Mouse (Mus musculus) mouse embryonic stem cell (cell line): ENCODE results near the gene Adh1.

Experiments used
- in situ Hi-C, 2 experiments: fragments of 300-500 bp; cut with MboI; formaldehyde crosslinking; loops; 1 replicate in 1 of 2; 3 replicates in 1 of 2; pipeline ENCODE4 v1.14.3; 2019 to 2020; ENCODE audit warnings: low sequenced_read_pairs in 2 of 2, low pct_unique_long_range_greater_than_20kb in 1 of 2, mixed read lengths in 1 of 2; ENCODE audit not compliant: unreplicated experiment in 1 of 2

The Adh1 gene

GRCm38 (mm10) chr3:138271297-138271696, 10.5 kb downstream of the Adh1 start:
- in situ Hi-C loops, result no loop called here

- in situ Hi-C loops, result no loop called here
These were observed 12.3 kb downstream of the Adh1 start for GRCm38 (mm10) chr3:138273080-138273479.

- in situ Hi-C loops, result no loop called here
These were observed 14.3 kb downstream of the Adh1 start for GRCm38 (mm10) chr3:138275100-138275499.

- in situ Hi-C loops, result no loop called here
These were observed 21.8 kb downstream of the Adh1 start for GRCm38 (mm10) chr3:138282556-138282955.

- in situ Hi-C loops, result no loop called here
These were observed 23.0 kb downstream of the Adh1 start for GRCm38 (mm10) chr3:138283831-138284230.

GRCm38 (mm10) chr3:138285986-138286385, 25.2 kb downstream of the Adh1 start:
- in situ Hi-C loops, result loop anchor here in 1 of 2 experiments (5.0 kb wide), 1 partner anchor 106 kb away; no protein-coding TSS in a partner anchor

GRCm38 (mm10) chr3:138287686-138288085, 26.9 kb downstream of the Adh1 start:
- in situ Hi-C loops, result loop anchor here in 1 of 2 experiments (5.0 kb wide), 1 partner anchor 105 kb away; no protein-coding TSS in a partner anchor

GRCm38 (mm10) chr3:138290672-138291071, 29.9 kb downstream of the Adh1 start:
- in situ Hi-C loops, result no loop called here

GRCm38 (mm10) chr3:138291529-138292117, 30.8 kb downstream of the Adh1 start:
- in situ Hi-C loops, result no loop called here

- in situ Hi-C loops, result no loop called here
These were observed 32.6 kb downstream of the Adh1 start for GRCm38 (mm10) chr3:138293298-138293895.

GRCm38 (mm10) chr3:138300130-138300529, 39.3 kb downstream of the Adh1 start:
- in situ Hi-C loops, result no loop called here

GRCm38 (mm10) chr3:138302676-138303075, 41.9 kb downstream of the Adh1 start:
- in situ Hi-C loops, result no loop called here

- in situ Hi-C loops, result no loop called here
These were observed 43.1 kb downstream of the Adh1 start for GRCm38 (mm10) chr3:138303771-138304488.

GRCm38 (mm10) chr3:138304489-138304871, 43.7 kb downstream of the Adh1 start:
- in situ Hi-C loops, result no loop called here

GRCm38 (mm10) chr3:138305486-138306289, 44.9 kb downstream of the Adh1 start:
- in situ Hi-C loops, result no loop called here

GRCm38 (mm10) chr3:138306290-138306683, 45.5 kb downstream of the Adh1 start:
- in situ Hi-C loops, result no loop called here

- in situ Hi-C loops, result no loop called here
These were observed 49.1 kb downstream of the Adh1 start for GRCm38 (mm10) chr3:138309910-138310309.

GRCm38 (mm10) chr3:138311015-138311414, 50.2 kb downstream of the Adh1 start:
- in situ Hi-C loops, result no loop called here

GRCm38 (mm10) chr3:138312965-138313364, 52.2 kb downstream of the Adh1 start, which contains the start of gene Adh6a:
Gene Adh6a (plus strand): TSS chr3:138313286.
- in situ Hi-C loops, result no loop called here
